ENCODE assay signal across 9 mouse cellular contexts in genomic region chr9:96398165-96398564, GRCm38 (mm10). TPM values are rescaled to one million over a fixed set of nuclear protein-coding genes. Genes with fewer than 3 reads are reported as not detected.
DNase-seq lines count a peak whose midpoint lies in the region; ATAC-seq and TF ChIP-seq lines count a peak whose summit lies in the region.
"Had no signal": no experiment of that assay in that cellular context is flagged by ENCODE, and none has a peak within 500 bp of the region (broad histone marks: within the 10 kb centered on the region; RNA-seq: fewer than 3 reads in every experiment).

No protein-coding gene starts in this region.

- H3K9ac ChIP-seq in limb, embryonic 15.5 days = no peak overlapping the region

- 51% methylated on average over 8 of the region's 8 CpGs for WGBS in limb, embryonic 15.5 days

- H3K9me3 ChIP-seq in limb, embryonic 15.5 days = no peaks in the 10 kb centered on the region

- peaks cover 8% of the 10 kb centered on the region for H3K4me1 ChIP-seq in limb, embryonic 15.5 days

- TF ChIP-seq CTCF in gastrocnemius, adult 2 months (IDR thresholded peaks at IDR 0.05) = no peak
- no peak for TF ChIP-seq CTCF in left cerebral cortex, adult 2 months (IDR thresholded peaks at IDR 0.05)

- no peak overlapping the region for H3K4me2 ChIP-seq in limb, embryonic 15.5 days

- H3K4me3 ChIP-seq in gastrocnemius, adult 2 months = no peak overlapping the region
- no peak overlapping the region for H3K4me3 ChIP-seq in left cerebral cortex, adult 2 months
- no peak overlapping the region for H3K4me3 ChIP-seq in limb, embryonic 15.5 days

- H3K36me3 ChIP-seq in limb, embryonic 15.5 days = no peaks in the 10 kb centered on the region

- intact Hi-C loops in gastrocnemius, adult 2 months (cut with DNase I) = no loop called here
- intact Hi-C loops in gastrocnemius, postnatal 36 days (cut with DNase I) = no loop called here
- intact Hi-C loops in left cerebral cortex, postnatal 4 days (cut with DNase I) = no loop called here
- intact Hi-C loops in left cerebral cortex, adult 2 months (cut with DNase I) = no loop called here

- H3K27me3 ChIP-seq in limb, embryonic 15.5 days = no peaks in the 10 kb centered on the region

- peak overlapping the region; percentile 35; the same call in 1 of the 2 replicates for H3K27ac ChIP-seq in gastrocnemius, adult 2 months
- H3K27ac ChIP-seq in left cerebral cortex, adult 2 months = no peak overlapping the region
- 0 out of 2 replicates have a peak overlapping the region, but pooled peaks have one; percentile 44 for H3K27ac ChIP-seq in limb, embryonic 15.5 days

- DNase-seq in gastrocnemius, adult 2 months = no peak
- DNase-seq in gastrocnemius, postnatal 36 days = no peak
- peak; percentile 25 for DNase-seq in left cerebral cortex, postnatal 4 days
- DNase-seq in left cerebral cortex, adult 2 months (ENCODE audit: extremely low spot score in 1 of 2, low spot score in 2 of 2) = no peak
- DNase-seq in brain, adult 2 months (ENCODE audit: low read depth, low spot score) = peak; percentile 23
- no peak for DNase-seq in spleen, postnatal 36 days (ENCODE audit: low spot score in 2 of 2)
- no peak for DNase-seq in adrenal gland, adult (ENCODE audit: inconsistent age in 2 of 2, low spot score in 1 of 2)
- DNase-seq: adrenal gland, adult 8-10 months had no signal

- ATAC-seq in limb, embryonic 15.5 days (ENCODE audit: insufficient number of reproducible peaks, low FRiP score, low TSS enrichment, low read depth) = no peak

RNA-seq across cellular contexts. Expression of gene Atp1b3, which starts 33.9 kb away (rescaled TPM):
- total RNA-seq in gastrocnemius, adult 2 months (2021) = 10 to 100 TPM; 31.2 to 31.4 TPM
- total RNA-seq in gastrocnemius, postnatal 36 days (2021) = 10 to 100 TPM; 30.6 to 32.0 TPM
- 10 to 100 TPM; 89.3 to 89.6 TPM for total RNA-seq in left cerebral cortex, postnatal 4 days (2021)
- 10 to 100 TPM; 81.7 to 89.0 TPM for total RNA-seq in left cerebral cortex, adult 2 months (2021)
- 146 and 157 TPM in 2 replicates for polyA plus RNA-seq in limb, embryonic 15.5 days (2015; fragmentation: Nextera tagmentation; extraction: Ambion mirVana)

Comparison
In these comparisons a context has a peak if more than half of its experiments do, and no peak if none do; other contexts are left out.
1. DNase-seq: peak in left cerebral cortex, postnatal 4 days (single experiment) and brain, adult 2 months (single experiment); none in gastrocnemius, adult 2 months (single experiment), gastrocnemius, postnatal 36 days (0 of 2), left cerebral cortex, adult 2 months (0 of 2), spleen, postnatal 36 days (0 of 2) and adrenal gland, adult (0 of 2).